Mouse (Mus musculus) olfactory bulb, adult 2 months (tissue): ENCODE results near the gene Gsap.

ENCODE experiments used
- CTCF ChIP-seq: fragments of 200-500 bp; IDR thresholded peaks from 2 replicates; pipeline ENCODE4 v1.5.1; 2012; ENCODE audit warnings: low read depth, mild to moderate bottlenecking, low read length, moderate library complexity; ENCODE audit not compliant: insufficient read depth
- POLR2A ChIP-seq: fragments of 200-500 bp; IDR thresholded peaks from 2 replicates; pipeline ENCODE4 v1.6.1; 2012; ENCODE audit warnings: mild to moderate bottlenecking, low read depth, low read length, moderate library complexity; ENCODE audit not compliant: insufficient read depth

- TF ChIP-seq CTCF = no peak
- no peak for TF ChIP-seq POLR2A
Measured at GRCm38 (mm10) chr5:21169346-21169745, 16.7 kb upstream of the Gsap start.
